Mouse (Mus musculus): ENCODE measurements at regions not wholly inside any gene's neighbourhood (a gene's known extent, or its start where the extent isn't known, plus 50 kb on each side); places are given as distances from the start of the nearest gene placed in this dataset.

DNA sequence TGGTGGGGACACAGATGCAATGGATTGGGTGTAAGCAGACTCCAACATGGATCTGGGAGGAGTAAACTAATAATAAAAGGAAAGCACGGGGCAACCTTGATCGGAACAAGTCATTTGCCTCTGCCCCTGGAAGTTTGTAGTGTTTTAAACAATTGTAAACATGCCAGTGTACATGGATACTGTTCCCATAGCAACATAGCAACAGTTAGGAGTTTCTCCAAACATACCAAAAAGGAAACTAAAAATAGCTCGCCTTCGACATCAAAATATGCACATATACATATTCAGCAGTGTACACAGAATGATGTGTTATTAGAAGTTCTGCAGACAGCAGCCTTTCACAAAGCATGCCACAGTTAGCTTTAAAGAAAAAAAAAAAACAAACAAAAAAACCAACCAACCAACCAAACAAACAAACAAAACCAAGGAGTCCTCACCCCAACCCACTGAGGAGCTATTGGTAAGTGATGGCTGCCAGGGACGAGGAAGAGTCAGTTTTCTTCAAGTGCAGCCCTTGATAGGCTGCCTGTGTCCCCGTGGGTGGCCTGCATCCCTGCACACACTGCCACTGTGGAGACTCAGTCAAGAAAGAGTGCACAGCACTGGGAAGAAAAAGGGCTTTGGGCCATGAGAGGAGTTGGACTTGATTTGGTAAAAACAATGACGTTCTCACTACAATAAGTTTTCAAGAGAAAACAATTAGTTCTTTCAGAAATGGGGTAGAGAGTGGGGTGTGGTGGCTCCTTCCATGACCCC, 54.8 kb upstream of the Peli1 start:
- DNase-seq (ENCODE audit: low read depth, low spot score): no peak

DNA sequence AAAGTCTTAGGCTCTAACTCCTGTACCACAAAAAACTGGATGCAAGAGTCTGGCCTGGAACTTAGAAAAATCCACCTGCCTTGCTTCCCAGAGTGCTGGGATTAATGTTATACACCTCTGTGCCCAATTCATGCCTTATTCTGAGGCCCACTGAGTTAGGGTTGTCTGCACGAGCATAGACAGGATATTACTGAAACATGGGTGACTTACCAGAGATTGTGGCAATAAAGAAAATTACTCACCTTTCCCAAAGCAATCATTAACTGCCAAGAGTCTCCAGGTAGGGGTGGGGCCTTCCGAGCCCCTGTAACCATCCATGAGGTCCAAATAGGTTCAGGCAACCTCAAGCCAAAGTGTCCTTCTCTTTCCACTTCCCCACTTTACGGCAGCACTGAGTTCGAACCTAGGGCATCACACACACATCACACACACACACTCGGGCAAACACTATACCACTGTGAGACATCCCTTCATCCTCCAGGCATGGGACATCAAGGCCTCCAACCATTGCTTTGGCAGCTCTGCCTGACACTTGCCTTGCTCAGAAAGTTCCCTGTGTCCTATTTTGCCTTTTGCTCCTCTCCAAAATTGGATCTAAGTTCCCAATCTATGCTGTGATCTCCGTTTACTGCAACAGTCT, 53.7 kb upstream of the Peli1 start:
- no peak for DNase-seq (ENCODE audit: low read depth, low spot score)

DNA sequence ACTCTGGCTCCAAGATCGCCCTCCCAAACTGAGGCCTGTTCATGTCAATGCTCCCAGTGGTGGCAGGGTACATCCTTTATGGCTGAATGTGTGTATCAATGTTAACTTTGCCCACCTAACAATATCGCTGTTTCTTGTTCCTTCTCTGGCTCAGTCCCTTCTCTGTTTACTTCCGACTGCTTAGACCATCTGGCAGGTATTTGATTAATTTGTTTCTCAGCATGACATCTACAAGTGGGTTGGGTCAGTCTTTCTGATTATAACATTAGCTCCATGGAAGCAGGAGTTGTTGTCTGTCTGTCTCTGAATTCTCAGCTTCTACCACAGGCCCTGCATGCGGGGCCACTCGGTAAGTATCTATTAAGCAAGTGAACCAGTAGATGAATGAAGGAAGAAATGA, 49.9 kb upstream of the Peli1 start:
- no peak for DNase-seq (ENCODE audit: low read depth, low spot score)

All from retina, postnatal 7 days (tissue).